In the genomic region with DNA sequence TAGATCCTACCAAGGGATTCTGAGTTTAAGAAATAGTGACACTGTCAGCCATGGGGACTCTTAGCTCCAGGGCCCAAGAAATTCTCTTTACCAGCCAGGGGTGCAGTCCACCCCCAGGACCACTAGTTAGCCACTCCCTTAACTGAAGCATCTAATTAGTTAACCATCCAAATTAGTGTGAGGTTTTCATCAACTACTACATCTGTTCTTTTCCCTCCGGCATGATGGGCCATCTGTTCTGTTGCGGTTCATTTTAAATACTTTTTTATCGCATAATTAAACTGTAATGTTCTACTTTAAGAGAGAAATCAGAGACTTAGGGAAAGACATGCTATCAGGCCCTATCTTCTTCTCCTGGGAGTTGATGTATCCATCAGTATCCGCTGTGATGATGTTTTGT, we compare ENCODE assay signal across 19 mouse cellular contexts. TPM values are rescaled to one million over a fixed set of nuclear protein-coding genes. Genes with fewer than 3 reads are reported as not detected.
DNase-seq lines count a peak whose midpoint lies in the region; ATAC-seq lines count a peak whose summit lies in the region.
"Had no signal": no experiment of that assay in that cellular context is flagged by ENCODE, and none has a peak within 500 bp of the region (broad histone marks: within the 10 kb centered on the region; RNA-seq: fewer than 3 reads in every experiment).

No protein-coding gene starts in this region.

- H3K4me3 ChIP-seq in forebrain, embryonic 14.5 days (ENCODE audit: low read depth, low read length), result no peak overlapping the region
- no peak overlapping the region for H3K4me3 ChIP-seq in forebrain, embryonic 11.5 days (ENCODE audit: low read depth, low read length)
- H3K4me3 ChIP-seq: embryonic facial prominence, embryonic 13.5 days; heart, embryonic 12.5 days; limb, embryonic 10.5 days; lung, embryonic 15.5 days; midbrain, embryonic 15.5 days had no signal

- H3K4me2 ChIP-seq in forebrain, embryonic 14.5 days (ENCODE audit: low read length), result no peak overlapping the region
- no peak overlapping the region for H3K4me2 ChIP-seq in forebrain, embryonic 11.5 days (ENCODE audit: low read depth, low read length, severe bottlenecking)
- H3K4me2 ChIP-seq: embryonic facial prominence, embryonic 13.5 days; heart, embryonic 12.5 days; liver, embryonic 11.5 days; lung, embryonic 15.5 days; midbrain, embryonic 15.5 days had no signal

- no peak overlapping the region for H3K9ac ChIP-seq in forebrain, embryonic 14.5 days (ENCODE audit: low read length)
- no peak overlapping the region for H3K9ac ChIP-seq in forebrain, embryonic 11.5 days (ENCODE audit: low read length)
- H3K9ac ChIP-seq: embryonic facial prominence, embryonic 13.5 days; heart, embryonic 12.5 days; lung, embryonic 15.5 days; midbrain, embryonic 15.5 days had no signal

- ATAC-seq in forebrain, embryonic 14.5 days, result peak; percentile 58; the same call in 1 of the 2 replicates
- ATAC-seq in forebrain, embryonic 11.5 days (replicated peaks; ENCODE audit: low FRiP score), result no peak
- ATAC-seq: inflammation-experienced regulatory T-cells, adult 6 months; midbrain, embryonic 15.5 days had no signal

- peaks cover 11% of the 10 kb centered on the region for H3K4me1 ChIP-seq in forebrain, embryonic 14.5 days (ENCODE audit: control insufficient read depth, insufficient read depth, low read length)
- no peaks in the 10 kb centered on the region for H3K4me1 ChIP-seq in forebrain, embryonic 11.5 days (replicated peaks; ENCODE audit: control insufficient read depth, insufficient read depth, low read length)
- H3K4me1 ChIP-seq: embryonic facial prominence, embryonic 13.5 days; heart, embryonic 12.5 days; limb, embryonic 10.5 days; lung, embryonic 15.5 days; midbrain, embryonic 15.5 days had no signal

- no peaks in the 10 kb centered on the region for H3K36me3 ChIP-seq in forebrain, embryonic 14.5 days (ENCODE audit: control insufficient read depth, insufficient read depth, low read length)
- H3K36me3 ChIP-seq in forebrain, embryonic 11.5 days (ENCODE audit: control insufficient read depth, insufficient read depth, low read length), result no peaks in the 10 kb centered on the region
- H3K36me3 ChIP-seq: embryonic facial prominence, embryonic 13.5 days; heart, embryonic 12.5 days; limb, embryonic 10.5 days; lung, embryonic 15.5 days; midbrain, embryonic 15.5 days had no signal

- intact Hi-C loops in left cerebral cortex, postnatal 25 days (cut with DNase I), result loop anchor here (10.0 kb wide), 1 partner anchor 266 kb away; no protein-coding TSS in a partner anchor

- DNase-seq in forebrain, embryonic 14.5 days (ENCODE audit: low spot score), result peak; percentile 64
- DNase-seq in forebrain, embryonic 11.5 days (ENCODE audit: low spot score), result no peak
- DNase-seq in left cerebral cortex, postnatal 25 days (ENCODE audit: low spot score in 2 of 2), result peak; percentile 38 to 47
- DNase-seq in left cerebral cortex, adult 18-20 months (ENCODE audit: low spot score in 2 of 2), result no peak
- DNase-seq in brain, embryonic 18.5 days (ENCODE audit: low read depth, low spot score), result peak; percentile 20
- DNase-seq in layer of hippocampus, postnatal 14 days (ENCODE audit: low spot score in 2 of 2), result peak; percentile 31 to 67
- DNase-seq in testis, postnatal 14 days (ENCODE audit: low spot score), result no peak
- DNase-seq: adrenal gland, adult 8-10 months; kidney, postnatal 4 days; right cerebral cortex, postnatal 4 days; thymus, postnatal 36 days had no signal

- peak overlapping the region; percentile 66; the same call in 1 of the 2 replicates for H3K27ac ChIP-seq in forebrain, embryonic 14.5 days (ENCODE audit: low read depth, low read length)
- no peak overlapping the region for H3K27ac ChIP-seq in forebrain, embryonic 11.5 days (ENCODE audit: low read depth, low read length)
- H3K27ac ChIP-seq: embryonic facial prominence, embryonic 13.5 days; limb, embryonic 10.5 days; lung, embryonic 15.5 days; macrophage; midbrain, embryonic 15.5 days had no signal

- no peaks in the 10 kb centered on the region for H3K9me3 ChIP-seq in forebrain, embryonic 14.5 days (replicated peaks; ENCODE audit: control insufficient read depth, low read length)
- H3K9me3 ChIP-seq in forebrain, embryonic 11.5 days (ENCODE audit: control insufficient read depth, low read length), result no peaks in the 10 kb centered on the region
- H3K9me3 ChIP-seq: embryonic facial prominence, embryonic 13.5 days; heart, embryonic 12.5 days; limb, embryonic 10.5 days; lung, embryonic 15.5 days; midbrain, embryonic 15.5 days had no signal

- no peaks in the 10 kb centered on the region for H3K27me3 ChIP-seq in forebrain, embryonic 14.5 days (replicated peaks; ENCODE audit: control insufficient read depth, insufficient read depth, low read length)
- no peaks in the 10 kb centered on the region for H3K27me3 ChIP-seq in forebrain, embryonic 11.5 days (ENCODE audit: control insufficient read depth, insufficient read depth, low read length)
- H3K27me3 ChIP-seq: embryonic facial prominence, embryonic 13.5 days; heart, embryonic 12.5 days; lung, embryonic 15.5 days; midbrain, embryonic 15.5 days had no signal

- WGBS in forebrain, embryonic 14.5 days, result 72% methylated on average over 4 of the region's 4 CpGs
- 86% methylated on average over 4 of the region's 4 CpGs for WGBS in forebrain, embryonic 11.5 days

RNA-seq across cellular contexts. Expression of a gene that starts 32.5 kb away (rescaled TPM):
- polyA plus RNA-seq in forebrain, embryonic 14.5 days (2014; fragmentation: Nextera tagmentation; extraction: Ambion mirVana), result 1.9 and 2.9 TPM in 2 replicates
- polyA plus RNA-seq in forebrain, embryonic 11.5 days (2014; fragmentation: Nextera tagmentation; extraction: Ambion mirVana), result 4.1 and 6.1 TPM in 2 replicates
- total RNA-seq in left cerebral cortex, postnatal 25 days (2021), result 1 to 10 TPM; 2.7 to 3.1 TPM
- total RNA-seq in left cerebral cortex, adult 18-20 months (2021), result 1 to 10 TPM; 3.5 to 4.2 TPM
- 1 to 10 TPM; 4.0 to 4.4 TPM for total RNA-seq in layer of hippocampus, postnatal 14 days (2021)

Comparison
In these comparisons a context has a peak if more than half of its experiments do, and no peak if none do; other contexts are left out.
1. DNase-seq: peak in forebrain, embryonic 14.5 days (single experiment), left cerebral cortex, postnatal 25 days (2 of 2), brain, embryonic 18.5 days (single experiment) and layer of hippocampus, postnatal 14 days (2 of 2); none in forebrain, embryonic 11.5 days (single experiment), left cerebral cortex, adult 18-20 months (0 of 2) and testis, postnatal 14 days (single experiment).